Mouse (Mus musculus): ENCODE data around the gene Otop1. TPM values are rescaled to one million over a fixed set of nuclear protein-coding genes. Genes with fewer than 3 reads are reported as not detected.

The Otop1 gene
- total RNA-seq, 1 experiment from 2014 or later: not detected

DNA sequence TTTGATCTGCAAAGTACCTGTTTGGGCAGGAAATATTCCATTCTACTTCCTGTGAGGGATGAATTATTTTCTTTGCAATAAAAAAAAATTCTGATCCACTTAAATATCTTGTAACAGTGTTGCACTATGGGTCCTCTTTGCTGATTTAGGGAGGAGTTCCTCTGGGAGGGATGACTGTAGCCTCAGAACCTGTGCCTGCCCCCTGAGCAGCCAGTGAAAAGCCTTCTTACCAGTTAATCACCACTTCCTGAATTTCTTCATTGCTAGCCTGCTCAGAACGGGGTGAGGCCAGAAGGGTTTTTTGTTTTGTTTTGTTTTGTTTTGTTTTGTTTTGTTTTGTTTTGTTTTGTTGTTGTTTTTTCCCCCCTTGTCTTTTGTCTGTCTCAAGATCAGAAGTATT is 4.3 kb downstream of the Otop1 start:
- no peak for ATAC-seq (replicated peaks; ENCODE audit: insufficient number of reproducible peaks, low FRiP score, low TSS enrichment, poor library complexity, severe bottlenecking)

- no peak for ATAC-seq (replicated peaks; ENCODE audit: insufficient number of reproducible peaks, low FRiP score, low TSS enrichment, poor library complexity, severe bottlenecking)
These were observed 10.0 kb downstream of the Otop1 start for GRCm38 (mm10) chr5:38285724-38286123.

DNA sequence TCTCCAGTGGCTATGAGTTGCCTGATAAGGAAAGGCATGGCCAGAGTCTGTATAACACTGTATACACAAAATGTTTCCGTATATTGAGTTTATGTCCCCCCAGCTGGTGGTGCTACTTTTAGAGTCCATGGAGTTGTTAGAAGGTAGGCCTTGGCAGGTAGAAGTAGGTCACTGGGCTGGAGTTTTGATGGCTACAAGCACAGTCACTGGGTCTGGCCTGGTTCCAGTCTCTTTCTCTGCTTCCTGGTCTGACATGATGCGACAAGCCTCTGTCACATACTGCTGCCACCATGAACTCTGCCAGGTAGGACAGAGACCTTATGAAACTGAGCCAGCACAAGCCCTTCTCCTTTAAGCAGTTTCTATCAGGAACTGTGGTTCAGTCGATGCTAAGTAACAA is 12.7 kb downstream of the Otop1 start:
- ATAC-seq (replicated peaks; ENCODE audit: insufficient number of reproducible peaks, low FRiP score, low TSS enrichment, poor library complexity, severe bottlenecking): no peak

DNA sequence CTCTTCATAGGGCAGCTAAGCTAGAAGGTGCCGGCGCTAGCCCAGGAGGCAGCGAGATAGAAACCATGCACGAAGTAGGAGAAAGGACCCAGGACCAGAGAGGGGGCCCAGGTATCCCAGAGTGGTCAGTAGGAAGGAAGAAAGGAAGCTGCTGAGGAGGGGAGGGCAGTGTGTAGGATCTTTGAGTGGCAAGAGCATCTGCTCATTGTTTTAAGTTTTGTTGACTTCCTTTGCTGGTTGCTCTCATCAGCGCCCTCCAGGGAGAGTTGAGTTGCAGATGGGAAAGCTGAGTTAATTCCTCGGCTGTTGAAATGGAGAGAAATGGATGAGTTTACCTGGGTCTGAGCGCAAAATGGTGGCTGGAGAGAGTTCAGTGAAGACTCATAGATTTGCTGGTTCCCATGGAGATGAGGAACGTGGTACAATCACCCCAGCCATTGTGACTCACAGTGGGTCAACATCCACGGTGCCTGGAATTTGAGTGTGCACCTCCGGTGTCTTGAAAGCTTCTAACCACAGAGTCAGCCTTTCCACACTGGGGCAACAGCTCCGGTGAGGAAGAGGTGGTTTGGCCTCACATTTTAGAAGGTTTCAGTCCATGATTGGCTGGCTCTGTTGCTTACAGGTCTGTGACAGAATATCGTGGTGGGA is 26.1 kb downstream of the Otop1 start:
- no peak for ATAC-seq (replicated peaks; ENCODE audit: insufficient number of reproducible peaks, low FRiP score, low TSS enrichment, poor library complexity, severe bottlenecking)

DNA sequence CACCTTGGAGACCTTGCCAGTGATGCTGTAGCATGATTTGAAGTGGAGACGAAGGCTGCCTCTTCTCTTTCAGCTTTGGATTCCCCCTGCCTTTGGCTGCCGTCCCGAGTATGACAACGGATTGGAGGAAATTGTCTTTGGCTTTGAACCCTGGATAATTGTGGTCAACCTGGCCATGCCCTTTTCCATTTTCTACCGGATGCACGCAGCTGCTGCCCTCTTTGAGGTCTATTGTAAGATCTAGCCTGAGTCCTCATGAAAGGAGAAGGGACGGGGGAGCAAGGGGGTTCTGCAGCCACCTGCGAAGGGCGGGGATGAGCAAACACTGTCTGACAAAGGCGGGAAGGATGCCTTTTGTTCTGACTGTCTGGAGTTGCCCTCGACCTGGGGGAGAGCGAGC is 26.9 kb downstream of the Otop1 start:
- ATAC-seq (replicated peaks; ENCODE audit: insufficient number of reproducible peaks, low FRiP score, low TSS enrichment, poor library complexity, severe bottlenecking): no peak

DNA sequence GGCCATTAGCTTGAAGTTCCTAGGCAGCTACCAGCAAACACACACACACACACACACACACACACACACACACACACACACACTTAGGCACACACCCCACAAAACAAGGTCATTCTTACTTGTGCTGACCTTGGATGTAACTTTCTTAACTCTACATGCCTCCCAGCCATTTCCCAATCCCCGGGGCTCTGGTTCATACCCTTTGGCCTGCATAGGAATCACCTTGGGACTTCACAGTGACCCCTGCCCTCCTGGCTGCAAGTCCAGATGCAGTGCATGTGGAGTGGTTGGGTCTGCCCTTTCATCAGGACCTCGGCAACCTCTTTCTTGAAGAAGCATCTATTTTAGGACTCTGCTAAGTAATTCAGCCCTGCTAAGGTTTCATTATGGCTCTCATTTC is 29.5 kb downstream of the Otop1 start:
- no peak for ATAC-seq (replicated peaks; ENCODE audit: insufficient number of reproducible peaks, low FRiP score, low TSS enrichment, poor library complexity, severe bottlenecking)

DNA sequence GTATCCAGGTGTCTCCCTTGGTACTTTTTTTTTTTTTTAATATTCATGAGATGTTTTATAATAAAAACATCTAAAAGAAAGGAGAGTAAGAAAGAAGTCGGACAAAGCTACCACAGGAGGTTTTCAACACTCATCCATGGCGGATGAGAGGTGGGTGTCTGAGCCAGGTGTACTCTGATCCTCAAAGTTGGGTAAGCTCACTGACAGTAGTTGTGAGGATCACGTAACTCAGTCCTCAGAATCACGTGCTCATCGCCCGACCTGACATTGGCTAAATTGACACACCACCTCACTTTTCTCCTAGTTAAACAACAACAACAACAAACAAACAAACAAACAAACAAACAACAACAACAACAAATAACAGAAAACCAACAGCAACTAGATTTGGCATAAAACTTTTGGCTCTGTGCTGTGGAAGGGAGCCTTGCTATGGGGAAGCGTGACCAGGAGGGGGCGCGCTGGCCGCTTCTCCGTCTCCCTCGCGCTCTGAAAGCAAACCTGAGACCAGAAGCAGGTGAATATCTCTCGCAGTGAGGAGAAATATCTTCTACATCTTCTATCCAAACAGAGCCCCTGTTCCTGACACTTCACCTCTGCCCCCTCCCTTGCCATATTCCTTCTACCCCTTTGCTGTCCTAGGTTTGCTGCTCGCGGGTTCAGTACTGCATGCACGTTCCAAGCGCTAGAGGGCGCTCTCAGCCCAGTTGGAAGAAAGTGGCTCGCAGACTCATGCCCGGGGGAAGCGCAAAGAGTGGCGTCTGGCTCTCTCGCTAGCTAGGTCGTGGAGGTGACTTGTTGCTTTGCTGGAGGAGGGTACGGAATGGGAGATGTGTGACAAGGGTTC is 31.7 kb downstream of the Otop1 start:
- ATAC-seq (replicated peaks; ENCODE audit: insufficient number of reproducible peaks, low FRiP score, low TSS enrichment, poor library complexity, severe bottlenecking): peak; percentile 79

DNA sequence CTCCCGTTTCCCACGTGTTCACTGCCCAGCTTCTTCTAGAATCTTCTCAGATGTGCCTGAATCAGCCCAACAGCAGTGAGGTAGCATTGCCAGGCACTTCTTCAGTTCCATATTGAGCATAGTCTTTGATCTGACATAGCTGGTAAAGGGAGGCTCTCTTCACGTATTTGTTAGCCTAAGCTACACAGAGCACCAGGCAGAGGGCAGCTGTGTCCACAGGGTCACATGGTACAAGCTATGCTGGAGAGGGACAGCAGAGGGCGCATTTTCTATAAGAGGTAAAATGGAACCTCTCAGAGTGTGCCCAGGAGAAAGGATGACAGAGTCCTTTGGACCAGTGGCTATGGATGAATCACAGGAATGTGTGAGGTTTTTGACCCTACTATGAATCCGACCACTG is 33.1 kb downstream of the Otop1 start:
- ATAC-seq (replicated peaks; ENCODE audit: insufficient number of reproducible peaks, low FRiP score, low TSS enrichment, poor library complexity, severe bottlenecking): no peak

DNA sequence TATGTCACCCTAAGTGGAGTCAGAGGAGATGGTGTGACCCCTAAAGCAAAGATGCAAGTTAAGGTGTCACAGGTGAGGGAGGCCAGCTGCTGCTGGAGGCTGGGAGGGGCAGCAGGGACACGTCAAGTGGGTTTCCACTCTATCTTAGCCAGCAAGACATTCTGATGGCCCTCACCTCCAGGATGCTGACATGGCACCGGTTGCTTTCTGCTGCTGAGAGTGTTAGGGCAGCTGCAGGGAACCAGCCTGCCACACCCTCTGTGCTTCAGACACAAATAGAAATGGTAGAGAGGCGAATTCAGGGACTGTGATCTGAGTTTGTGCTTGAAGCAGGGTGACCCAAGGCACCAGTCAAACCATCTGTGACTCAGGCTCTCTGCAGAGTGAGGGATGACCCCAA is 34.0 kb downstream of the Otop1 start:
- ATAC-seq (replicated peaks; ENCODE audit: insufficient number of reproducible peaks, low FRiP score, low TSS enrichment, poor library complexity, severe bottlenecking): no peak

- no peak for ATAC-seq (replicated peaks; ENCODE audit: insufficient number of reproducible peaks, low FRiP score, low TSS enrichment, poor library complexity, severe bottlenecking)
These were observed 43.4 kb downstream of the Otop1 start, which contains the start of gene Drd5 for GRCm38 (mm10) chr5:38318966-38319786. TSS of gene Drd5 (plus strand) at chr5:38319367.

DNA sequence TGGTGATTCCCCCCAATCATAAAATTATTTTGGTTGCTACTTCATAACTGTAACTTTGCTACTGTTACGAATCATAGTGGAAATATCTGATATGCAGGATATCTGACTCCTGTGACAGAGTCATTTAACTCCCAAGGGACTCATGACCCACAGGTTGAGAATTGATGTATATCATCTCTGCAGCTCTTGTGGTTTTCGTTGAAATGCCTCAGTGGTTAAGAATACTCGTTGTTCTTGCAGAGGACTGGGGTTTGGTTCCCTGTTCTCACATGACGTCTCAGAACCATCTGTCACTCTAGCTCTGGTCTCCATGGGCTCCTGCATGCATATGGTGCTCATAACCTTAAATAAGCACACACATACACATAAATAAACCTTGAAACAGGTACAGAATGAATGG is 57.6 kb downstream of the Otop1 start:
- no peak for ATAC-seq (replicated peaks; ENCODE audit: insufficient number of reproducible peaks, low FRiP score, low TSS enrichment, poor library complexity, severe bottlenecking)

- no peak for ATAC-seq (replicated peaks; ENCODE audit: insufficient number of reproducible peaks, low FRiP score, low TSS enrichment, poor library complexity, severe bottlenecking)
These were observed 58.8 kb downstream of the Otop1 start for GRCm38 (mm10) chr5:38334582-38334981.

DNA sequence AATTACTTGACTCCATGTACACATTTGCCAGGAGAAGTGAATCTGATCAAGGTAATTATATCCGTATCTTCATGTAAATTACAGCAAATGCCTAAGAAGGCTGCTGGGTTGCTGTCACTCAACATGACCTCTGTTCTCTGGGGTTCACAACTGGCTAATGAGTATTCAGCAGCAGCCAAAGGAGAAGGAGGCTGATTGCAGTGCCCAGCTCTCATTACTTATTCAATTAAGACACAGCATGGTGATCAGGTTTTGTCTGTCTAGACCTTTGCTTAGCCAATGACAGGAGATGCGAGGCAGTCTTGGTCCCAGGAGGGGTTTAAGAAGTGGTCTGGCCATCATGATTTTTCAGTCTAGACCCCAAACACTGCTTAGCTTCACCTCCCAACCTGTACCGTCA is 67.3 kb downstream of the Otop1 start:
- ATAC-seq (replicated peaks; ENCODE audit: insufficient number of reproducible peaks, low FRiP score, low TSS enrichment, poor library complexity, severe bottlenecking): no peak

- ATAC-seq (replicated peaks; ENCODE audit: insufficient number of reproducible peaks, low FRiP score, low TSS enrichment, poor library complexity, severe bottlenecking): no peak
These were observed 71.1 kb downstream of the Otop1 start for GRCm38 (mm10) chr5:38346646-38347432.

GRCm38 (mm10) chr5:38350351-38350929 is 74.7 kb downstream of the Otop1 start:
- no peak for ATAC-seq (replicated peaks; ENCODE audit: insufficient number of reproducible peaks, low FRiP score, low TSS enrichment, poor library complexity, severe bottlenecking)

Data from monocyte, adult 5-6 weeks (primary cell).